Mouse (Mus musculus) embryonic facial prominence, embryonic 13.5 days (tissue): ENCODE measurements around the gene Msln. TPM values are rescaled to one million over a fixed set of nuclear protein-coding genes. Genes with fewer than 3 reads are reported as not detected.

ENCODE experiments used
- ATAC-seq: fragments of 200-750 bp; cut with Nextera tagmentation; 2 replicates; pipeline ENCODE4 v1.8.0; 2017; ENCODE audit warnings: low read depth; ENCODE audit not compliant: insufficient number of reproducible peaks, insufficient read depth, low FRiP score, low TSS enrichment
- H3K27ac ChIP-seq: fragments of 300-500 bp; sonication (generic); 2 replicates; pipeline ENCODE4 v1.5.1; 2015; ENCODE audit warnings: moderate library complexity, mild to moderate bottlenecking, inconsistent platforms
- H3K27me3 ChIP-seq: fragments of 300-500 bp; sonication (generic); 2 replicates; pipeline ENCODE4 v1.6.1; 2015; ENCODE audit warnings: mild to moderate bottlenecking, inconsistent platforms
- H3K36me3 ChIP-seq: fragments of 300-500 bp; sonication (generic); 2 replicates; pipeline ENCODE4 v1.6.1; 2015; ENCODE audit warnings: mild to moderate bottlenecking, inconsistent platforms
- H3K4me1 ChIP-seq: fragments of 300-500 bp; sonication (generic); 2 replicates; pipeline ENCODE4 v1.6.1; 2015; ENCODE audit warnings: inconsistent platforms
- H3K4me2 ChIP-seq: fragments of 300-500 bp; sonication (generic); 2 replicates; pipeline ENCODE4 v1.6.1; 2015; ENCODE audit warnings: moderate library complexity, mild to moderate bottlenecking, inconsistent platforms
- H3K4me3 ChIP-seq: fragments of 300-500 bp; sonication (generic); 2 replicates; pipeline ENCODE4 v1.5.1; 2015; ENCODE audit warnings: mild to moderate bottlenecking, inconsistent platforms
- H3K9ac ChIP-seq: fragments of 300-500 bp; sonication (generic); 2 replicates; pipeline ENCODE4 v1.6.1; 2015; ENCODE audit warnings: mild to moderate bottlenecking, inconsistent platforms
- H3K9me3 ChIP-seq: fragments of 300-500 bp; sonication (generic); 2 replicates; pipeline ENCODE4 v1.6.1; 2016; ENCODE audit warnings: inconsistent platforms
- WGBS: fragments of 180-500 bp; shearing (Covaris S2); methylation state at CpG from one replicate; pipeline ENCODE4 v1.1.7; 2015; ENCODE audit warnings: mixed read lengths; 5-methylcytosine and 5-hydroxymethylcytosine counted together
- polyA plus RNA-seq: library from polyadenylated mRNA; unstranded; fragments of >200 nt; fragmentation: Nextera tagmentation; extraction: Ambion mirVana; gene quantifications from 2 replicates; pipeline ENCODE4 v1.2.1, GENCODE M21; 2015

Gene Msln
- 0.17 and 0.42 TPM in 2 replicates for polyA plus RNA-seq

GRCm38 (mm10) chr17:25754241-25754640, at the start of gene Msln:
Msln (minus strand) TSS chr17:25754378.
- no peak within 1 kb of the TSS for H3K4me2 ChIP-seq
- no peaks in the 10 kb centered on the region for H3K27me3 ChIP-seq
- H3K9me3 ChIP-seq = no peaks in the 10 kb centered on the region
- no peak within 1 kb of the TSS for H3K4me3 ChIP-seq
- 83% methylated on average over 9 of the region's 9 CpGs for WGBS
- H3K27ac ChIP-seq = no peak within 1 kb of the TSS
- H3K36me3 ChIP-seq = no peaks in the 10 kb centered on the region
- H3K9ac ChIP-seq = peak within 1 kb of the TSS; percentile 21; the same call in 1 of the 2 replicates
- ATAC-seq = no peak
- H3K4me1 ChIP-seq = peaks cover 12% of the 10 kb centered on the region

GRCm38 (mm10) chr17:25802825-25803517, 48.8 kb upstream of the Msln start:
- Histone ChIP-seq H3K9ac (peak overlapping the region; percentile 40; the same call in 1 of the 2 replicates), H3K27ac (no peak overlapping the region), H3K36me3 (no peaks in the 10 kb centered on the region), H3K4me3 (no peak overlapping the region), H3K4me1 (no peaks in the 10 kb centered on the region), H3K9me3 (no peaks in the 10 kb centered on the region), H3K27me3 (peaks cover 30% of the 10 kb centered on the region), H3K4me2 (no peak overlapping the region)
- 14% methylated on average over 10 of the region's 10 CpGs for WGBS
- no peak for ATAC-seq

GRCm38 (mm10) chr17:25801029-25801428, 46.9 kb upstream of the Msln start:
- no peak for ATAC-seq
- no peaks in the 10 kb centered on the region for H3K36me3 ChIP-seq
- H3K27ac ChIP-seq = no peak overlapping the region
- no peak overlapping the region for H3K4me3 ChIP-seq
- H3K27me3 ChIP-seq = peaks cover 27% of the 10 kb centered on the region
- H3K9me3 ChIP-seq = no peaks in the 10 kb centered on the region
- H3K9ac ChIP-seq = no peak overlapping the region
- 7% methylated on average over 6 of the region's 6 CpGs for WGBS
- H3K4me2 ChIP-seq = no peak overlapping the region
- peaks cover 13% of the 10 kb centered on the region for H3K4me1 ChIP-seq

- H3K4me2 ChIP-seq = peak within 1 kb of the TSS; percentile 98
- H3K36me3 ChIP-seq = no peaks in the 10 kb centered on the region
- peak within 1 kb of the TSS; percentile 64 for H3K4me3 ChIP-seq
- H3K27ac ChIP-seq = 0 out of 2 replicates have a peak within 1 kb of the TSS, but pooled peaks have one; percentile 16
- H3K27me3 ChIP-seq = peaks cover 6% of the 10 kb centered on the region
- H3K9ac ChIP-seq = peak within 1 kb of the TSS; percentile 76
- peak; percentile 79 for ATAC-seq
- no peaks in the 10 kb centered on the region for H3K9me3 ChIP-seq
- under 1% methylated on average over 35 of the region's 35 CpGs for WGBS
- peaks cover 40% of the 10 kb centered on the region for H3K4me1 ChIP-seq
Measured at GRCm38 (mm10) chr17:25796951-25797369, 42.8 kb upstream of the Msln start, which contains the start of gene Metrn. Metrn (minus strand) TSS chr17:25797136.

- Histone ChIP-seq H3K27ac (0 out of 2 replicates have a peak overlapping the region, but pooled peaks have one; percentile 16), H3K9ac (peak overlapping the region; percentile 76)
- ATAC-seq = no peak
Measured at GRCm38 (mm10) chr17:25796211-25796771, 42.1 kb upstream of the Msln start.

GRCm38 (mm10) chr17:25795609-25796092, 41.5 kb upstream of the Msln start, which contains the start of gene AC134908.4:
AC134908.4 (minus strand) TSS chr17:25795659.
- WGBS = 13% methylated on average over 6 of the region's 6 CpGs
- H3K4me1 ChIP-seq = peaks cover 50% of the 10 kb centered on the region
- ATAC-seq = no peak

More at GRCm38 (mm10) chr17:25796211-25796771, 42.1 kb upstream of the Msln start:
- Histone ChIP-seq H3K4me1 (peaks cover 43% of the 10 kb centered on the region), H3K27me3 (0 out of 2 replicates have a peak, but pooled peaks cover 2% of the 10 kb centered on the region), H3K9me3 (no peaks in the 10 kb centered on the region), H3K4me3 (peak overlapping the region; percentile 64), H3K36me3 (no peaks in the 10 kb centered on the region), H3K4me2 (peak overlapping the region; percentile 98)
- WGBS = under 1% methylated on average over 37 of the region's 37 CpGs

GRCm38 (mm10) chr17:25794998-25795397, 40.8 kb upstream of the Msln start:
- H3K9ac ChIP-seq = 0 out of 2 replicates have a peak overlapping the region, but pooled peaks have one; percentile 76
- no peak for ATAC-seq
- H3K4me3 ChIP-seq = peak overlapping the region; percentile 64; the same call in 1 of the 2 replicates
- no peaks in the 10 kb centered on the region for H3K27me3 ChIP-seq
- whole genome bisulfite sequencing = 71% methylated on average over 17 of the region's 17 CpGs
- peak overlapping the region; percentile 98 for H3K4me2 ChIP-seq
- H3K4me1 ChIP-seq = peaks cover 53% of the 10 kb centered on the region
- no peak overlapping the region for H3K27ac ChIP-seq
- no peaks in the 10 kb centered on the region for H3K9me3 ChIP-seq
- H3K36me3 ChIP-seq = no peaks in the 10 kb centered on the region

More at GRCm38 (mm10) chr17:25795609-25796092, 41.5 kb upstream of the Msln start, which contains the start of gene AC134908.4:
- no peaks in the 10 kb centered on the region for H3K9me3 ChIP-seq
- no peaks in the 10 kb centered on the region for H3K27me3 ChIP-seq
- H3K4me2 ChIP-seq = peak within 1 kb of the TSS; percentile 98
- peak within 1 kb of the TSS; percentile 64 for H3K4me3 ChIP-seq
- H3K27ac ChIP-seq = 0 out of 2 replicates have a peak within 1 kb of the TSS, but pooled peaks have one; percentile 16
- H3K36me3 ChIP-seq = no peaks in the 10 kb centered on the region
- H3K9ac ChIP-seq = peak within 1 kb of the TSS; percentile 76

- no peaks in the 10 kb centered on the region for H3K27me3 ChIP-seq
- H3K4me2 ChIP-seq = no peak overlapping the region
- 58% methylated on average over 13 of the region's 13 CpGs for WGBS
- no peak overlapping the region for H3K4me3 ChIP-seq
- H3K4me1 ChIP-seq = peaks cover 53% of the 10 kb centered on the region
- peaks cover 7% of the 10 kb centered on the region for H3K36me3 ChIP-seq
- H3K9me3 ChIP-seq = no peaks in the 10 kb centered on the region
- no peak overlapping the region for H3K27ac ChIP-seq
- 0 out of 2 replicates have a peak overlapping the region, but pooled peaks have one; percentile 21 for H3K9ac ChIP-seq
- ATAC-seq = no peak
Measured at GRCm38 (mm10) chr17:25794197-25794596, 40.0 kb upstream of the Msln start.

- Histone ChIP-seq H3K4me2 (peak within 1 kb of the TSS; percentile 87), H3K9me3 (no peaks in the 10 kb centered on the region), H3K27ac (peak within 1 kb of the TSS; percentile 94), H3K9ac (peak within 1 kb of the TSS; percentile 82), H3K4me1 (peaks cover 51% of the 10 kb centered on the region), H3K27me3 (no peaks in the 10 kb centered on the region), H3K4me3 (peak within 1 kb of the TSS; percentile 75), H3K36me3 (peaks cover 20% of the 10 kb centered on the region)
- ATAC-seq = peak; percentile 49; the same call in 1 of the 2 replicates
- under 1% methylated on average over 14 of the region's 14 CpGs for WGBS
Measured at GRCm38 (mm10) chr17:25792615-25793014, 38.4 kb upstream of the Msln start, which contains the start of gene Fam173a. Fam173a (minus strand) TSS chr17:25792901.

GRCm38 (mm10) chr17:25791843-25792527, 37.8 kb upstream of the Msln start:
- Histone ChIP-seq H3K4me1 (peaks cover 45% of the 10 kb centered on the region), H3K27me3 (no peaks in the 10 kb centered on the region), H3K36me3 (peaks cover 23% of the 10 kb centered on the region), H3K4me3 (peak overlapping the region; percentile 75), H3K4me2 (peak overlapping the region; percentile 87), H3K9me3 (no peaks in the 10 kb centered on the region), H3K27ac (peak overlapping the region; percentile 94), H3K9ac (peak overlapping the region; percentile 82)
- peak; percentile 23; the same call in 1 of the 2 replicates for ATAC-seq
- under 1% methylated on average over 45 of the region's 45 CpGs for WGBS
